Mouse (Mus musculus) E14TG2a.4 (cell line): Measurements from ENCODE around the gene Iqck.

Source experiments
- CTCF ChIP-seq: conservative IDR thresholded peaks from 2 replicates; pipeline ENCODE4 v1.5.1; 2014; ENCODE audit warnings: low read length
- NANOG ChIP-seq: IDR thresholded peaks from 2 replicates; pipeline ENCODE4 v1.6.1; 2014; ENCODE audit warnings: borderline replicate concordance, low read length, mixed read lengths
- POU5F1 ChIP-seq: IDR thresholded peaks from 2 replicates; pipeline ENCODE4 v1.6.1; 2014; ENCODE audit warnings: low read length, borderline replicate concordance

GRCm38 (mm10) chr7:118854606-118855005 is 946 bp upstream of the Iqck start:
- no peak for TF ChIP-seq CTCF
- no peak for TF ChIP-seq NANOG
- TF ChIP-seq POU5F1: no peak
